In genomic region chr4:135023200-135023599, GRCm38 (mm10) we compare ENCODE assay signal across 17 mouse cellular contexts.
DNase-seq lines count a peak whose midpoint lies in the region; ATAC-seq and TF ChIP-seq lines count a peak whose summit lies in the region.
"Had no signal": no experiment of that assay in that cellular context is flagged by ENCODE, and none has a peak within 500 bp of the region (broad histone marks: within the 10 kb centered on the region; RNA-seq: fewer than 3 reads in every experiment).

No protein-coding gene starts in this region.

- no peak for TF ChIP-seq EP300 in lung, postnatal 0 days (IDR thresholded peaks at IDR 0.05)

- intact Hi-C loops in gastrocnemius, adult 2 months (cut with DNase I): no loop called here

- H3K4me2 ChIP-seq in lung, postnatal 0 days (replicated peaks; ENCODE audit: low read depth, low read length): no peak overlapping the region
- H3K4me2 ChIP-seq: stomach, embryonic 15.5 days had no signal

- WGBS in lung, postnatal 0 days: 79% methylated on average over 5 of the region's 5 CpGs

- H3K4me1 ChIP-seq in lung, postnatal 0 days (ENCODE audit: insufficient read depth, low read depth, low read length): no peaks in the 10 kb centered on the region
- no peaks in the 10 kb centered on the region for H3K4me1 ChIP-seq in bone marrow macrophage, adult 2 months (ENCODE audit: control insufficient read depth, insufficient read depth, low read length)

- H3K27ac ChIP-seq in gastrocnemius, adult 2 months: no peak overlapping the region
- no peak overlapping the region for H3K27ac ChIP-seq in lung, postnatal 0 days (ENCODE audit: low read length)
- H3K27ac ChIP-seq in bone marrow macrophage, adult 2 months (ENCODE audit: insufficient read depth, low read depth, low read length): no peak overlapping the region
- H3K27ac ChIP-seq: heart, embryonic 10.5 days; hindbrain, embryonic 10.5 days; limb, embryonic 10.5 days; midbrain, embryonic 10.5 days; stomach, embryonic 15.5 days had no signal

- H3K9me3 ChIP-seq in lung, postnatal 0 days (ENCODE audit: low read length): no peaks in the 10 kb centered on the region
- H3K9me3 ChIP-seq: heart, embryonic 10.5 days; hindbrain, embryonic 10.5 days; limb, embryonic 10.5 days; stomach, embryonic 15.5 days had no signal

- no peak for ATAC-seq in lung, postnatal 0 days

- H3K27me3 ChIP-seq in lung, postnatal 0 days (replicated peaks; ENCODE audit: insufficient read depth, low read length): no peaks in the 10 kb centered on the region
- H3K27me3 ChIP-seq: stomach, embryonic 15.5 days had no signal

- DNase-seq in gastrocnemius, adult 2 months: no peak
- DNase-seq in gastrocnemius, postnatal 10 days: no peak
- no peak for DNase-seq in lung, postnatal 0 days (ENCODE audit: low spot score)
- no peak for DNase-seq in lung, postnatal 36 days
- DNase-seq in testis, postnatal 14 days (ENCODE audit: low spot score): peak; percentile 25
- no peak for DNase-seq in adipocyte (ENCODE audit: low spot score)
- no peak for DNase-seq in adrenal gland, postnatal 4 days (ENCODE audit: low spot score in 2 of 2)
- DNase-seq: adrenal gland, postnatal 36 days; cerebellum, adult 9-10 months; kidney, adult 9 months; right cerebral cortex, postnatal 4 days had no signal

- TF ChIP-seq CTCF in gastrocnemius, adult 2 months (IDR thresholded peaks at IDR 0.05): peak; percentile 35
- peak; percentile 33 for TF ChIP-seq CTCF in lung, postnatal 0 days (IDR thresholded peaks at IDR 0.05)
- peak; percentile 63; the same call in 1 of the 2 replicates for TF ChIP-seq CTCF in bone marrow macrophage, adult 2 months (IDR thresholded peaks at IDR 0.05; ENCODE audit: low read depth, low read length)

- H3K9ac ChIP-seq in lung, postnatal 0 days (replicated peaks; ENCODE audit: low read depth): no peak overlapping the region
- H3K9ac ChIP-seq: stomach, embryonic 15.5 days had no signal

- TF ChIP-seq POLR2A in bone marrow macrophage, adult 2 months (IDR thresholded peaks at IDR 0.05; ENCODE audit: borderline replicate concordance, low read depth, low read length): no peak

- H3K36me3 ChIP-seq in lung, postnatal 0 days (ENCODE audit: insufficient read depth, low read length): no peaks in the 10 kb centered on the region
- H3K36me3 ChIP-seq: heart, embryonic 10.5 days; hindbrain, embryonic 10.5 days; limb, embryonic 10.5 days; midbrain, embryonic 10.5 days; stomach, embryonic 15.5 days had no signal

- H3K4me3 ChIP-seq in gastrocnemius, adult 2 months: no peak overlapping the region
- H3K4me3 ChIP-seq in lung, postnatal 0 days (ENCODE audit: low read depth, low read length): no peak overlapping the region
- no peak overlapping the region for H3K4me3 ChIP-seq in bone marrow macrophage, adult 2 months (ENCODE audit: insufficient read depth, low read length)
- H3K4me3 ChIP-seq: heart, embryonic 10.5 days; hindbrain, embryonic 10.5 days; limb, embryonic 10.5 days; midbrain, embryonic 10.5 days; stomach, embryonic 15.5 days had no signal
